Mouse (Mus musculus): ENCODE measurements around the gene Kmt2a. TPM values are rescaled to one million over a fixed set of nuclear protein-coding genes. Genes with fewer than 3 reads are reported as not detected.

The Kmt2a gene
- total RNA-seq, 2 experiments from 2014 or later: 84.1 to 88.1 TPM

DNA sequence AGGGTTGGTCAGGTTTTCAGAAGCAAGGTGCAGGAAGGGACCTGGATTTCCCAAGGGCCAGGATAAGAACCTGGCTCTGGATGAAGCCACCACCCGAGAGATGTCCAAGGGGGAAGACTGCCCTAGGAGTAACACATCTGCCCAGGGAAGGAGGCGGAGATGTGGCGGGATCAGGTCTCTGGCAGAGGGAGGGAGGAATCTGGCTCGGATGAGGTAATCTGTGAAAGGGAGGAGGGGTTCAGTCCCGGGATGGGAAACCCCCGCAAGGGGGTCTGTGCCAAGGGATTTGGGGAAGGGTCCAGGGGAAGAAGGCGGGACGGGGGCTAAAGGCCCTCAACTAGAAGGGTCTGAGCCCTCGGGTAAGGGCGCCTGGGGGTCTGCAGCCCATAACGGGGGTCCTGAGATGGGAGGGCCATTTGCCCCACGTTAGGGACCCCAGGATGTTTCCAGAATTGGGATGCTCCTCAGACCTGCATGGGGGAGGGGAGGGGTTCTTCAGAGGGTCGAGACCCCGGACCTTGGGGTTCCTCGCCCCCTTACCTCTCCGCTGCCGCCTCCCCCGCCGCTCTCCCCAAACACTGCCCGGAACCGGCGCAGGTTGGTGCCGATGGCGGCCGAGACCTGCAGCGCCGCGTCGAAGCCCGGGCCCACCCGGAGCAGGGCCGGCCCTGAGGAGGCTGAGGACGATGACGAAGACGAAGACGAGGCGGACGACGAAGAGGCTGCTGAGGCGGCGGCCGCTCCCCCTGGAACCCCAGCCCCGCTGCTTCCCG lies 601 bp downstream of the Kmt2a start:
- no peak for DNase-seq (ENCODE audit: low spot score in 2 of 2)

DNA sequence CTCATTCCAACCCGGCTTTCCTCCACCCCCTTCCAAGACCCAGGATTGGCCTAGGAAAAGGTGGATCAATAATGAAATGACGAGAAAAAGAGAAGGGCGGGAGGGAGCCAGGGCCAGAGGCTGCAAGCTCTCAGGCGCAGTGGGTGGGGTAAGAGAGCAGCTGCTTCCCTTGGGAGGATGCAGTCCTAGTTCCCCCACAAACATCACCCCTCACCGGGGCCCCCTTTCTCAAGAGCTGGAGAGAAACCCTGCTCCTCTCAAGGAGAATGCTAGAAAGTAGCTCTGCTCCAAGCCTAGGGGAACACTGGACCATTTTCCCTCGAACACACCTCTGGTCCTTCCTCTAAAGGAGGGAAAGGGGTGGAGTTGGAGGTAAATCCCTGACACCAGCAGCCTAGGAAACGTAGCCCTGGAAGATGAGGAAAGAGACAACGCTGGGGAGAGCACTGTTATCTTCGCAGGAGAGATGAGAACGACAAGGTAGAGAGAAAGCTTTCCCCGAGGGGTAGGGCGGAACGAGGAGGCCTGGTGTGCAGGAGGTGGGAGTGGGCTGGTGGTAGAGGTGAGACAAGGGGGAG lies 1.3 kb downstream of the Kmt2a start:
- no peak for DNase-seq (ENCODE audit: low spot score in 2 of 2)

DNA sequence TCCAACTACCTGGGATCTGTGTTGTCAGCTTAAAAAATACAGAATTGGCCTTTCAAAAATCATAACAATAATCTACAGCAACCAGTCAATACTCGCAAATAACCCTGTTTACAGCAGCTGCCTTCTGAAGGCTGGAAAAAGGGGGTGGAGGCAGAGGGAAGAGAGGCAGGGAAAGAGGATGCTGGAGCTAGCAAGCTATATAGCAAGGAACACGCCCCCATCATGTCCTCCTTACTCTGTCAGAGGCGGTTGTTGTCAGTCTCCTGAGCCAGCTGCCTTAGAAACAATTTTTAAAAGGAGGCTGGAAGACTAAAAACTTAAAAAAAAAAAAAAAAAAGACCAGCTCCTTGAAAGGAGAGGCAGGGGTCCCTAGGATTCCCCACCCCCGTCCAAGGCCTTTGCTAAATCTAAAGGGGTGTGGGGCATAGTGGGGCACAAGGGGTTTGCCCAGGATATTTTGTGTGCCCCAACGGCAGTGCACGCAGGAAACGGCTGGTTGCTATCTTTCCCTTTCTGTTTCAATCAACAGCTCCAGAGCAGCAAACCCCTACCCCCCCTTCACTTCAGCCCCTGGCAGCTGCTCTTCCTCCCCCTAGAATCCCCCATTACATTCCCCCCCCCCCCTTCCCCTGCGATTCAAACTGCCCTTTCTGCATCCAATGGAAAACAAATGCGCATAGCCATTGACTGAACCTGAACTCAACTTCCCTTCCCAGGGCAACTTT lies 2.2 kb downstream of the Kmt2a start:
- no peak for DNase-seq (ENCODE audit: low spot score in 2 of 2)

DNA sequence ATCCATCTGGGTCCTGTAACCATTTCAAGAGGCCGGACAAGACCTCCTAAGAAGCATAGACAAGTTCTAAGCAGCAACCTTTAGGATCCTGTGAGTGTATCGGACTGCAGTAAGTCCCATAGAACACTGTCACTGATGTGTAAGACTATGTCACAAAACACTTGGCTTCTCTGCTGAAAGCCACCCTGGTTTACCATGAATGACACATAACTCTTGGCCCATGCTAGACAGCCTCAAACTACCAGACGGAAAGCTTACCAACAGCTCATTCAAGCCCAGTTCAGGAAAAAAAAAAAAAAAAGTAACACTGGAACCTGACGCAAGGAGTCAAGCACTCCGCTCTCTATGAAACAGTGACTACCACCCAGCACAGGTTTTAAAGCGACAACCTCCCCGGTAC lies 3.4 kb downstream of the Kmt2a start:
- no peak for DNase-seq (ENCODE audit: low spot score in 2 of 2)

DNA sequence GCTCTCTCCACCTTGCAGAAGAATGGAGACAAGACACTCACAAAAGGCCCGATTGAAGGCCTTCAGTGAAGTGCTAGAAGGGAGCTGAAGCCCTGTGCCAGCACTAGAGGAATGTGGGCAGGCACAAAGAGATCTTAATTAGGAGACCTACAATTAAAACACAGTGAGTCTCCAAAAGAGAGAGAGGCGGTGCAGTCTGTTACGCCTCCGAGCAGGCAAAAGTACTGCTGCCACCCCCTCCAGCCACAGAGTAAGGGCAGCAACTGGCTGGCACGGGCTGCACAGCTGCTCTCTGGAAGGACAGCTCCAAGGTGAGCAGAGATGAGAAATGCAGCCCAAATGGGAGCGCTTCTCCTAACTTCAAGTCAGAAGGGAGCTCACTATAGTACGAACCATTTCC lies 5.6 kb downstream of the Kmt2a start:
- peak; percentile 28 to 52 for DNase-seq (ENCODE audit: low spot score in 2 of 2)

DNA sequence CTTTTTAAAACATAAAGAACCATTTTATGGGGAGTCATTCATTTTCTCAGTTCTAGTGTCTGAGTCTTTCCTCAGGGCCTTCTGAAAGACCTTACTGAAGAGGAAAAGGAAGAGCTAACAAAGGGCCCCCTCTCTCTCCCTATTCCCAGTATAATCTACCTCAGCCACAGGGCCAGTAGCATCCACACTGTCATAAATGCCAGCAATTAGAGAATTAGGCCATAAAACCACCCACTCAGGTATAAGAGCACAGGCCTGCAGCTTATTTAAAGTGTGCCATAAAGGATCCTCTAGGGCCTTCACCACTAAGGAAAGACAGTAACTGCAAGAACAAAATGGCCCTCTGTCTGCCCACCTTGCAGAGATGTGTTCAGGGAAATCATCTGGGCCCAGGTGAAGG lies 6.9 kb downstream of the Kmt2a start:
- DNase-seq (ENCODE audit: low spot score in 2 of 2): no peak

DNA sequence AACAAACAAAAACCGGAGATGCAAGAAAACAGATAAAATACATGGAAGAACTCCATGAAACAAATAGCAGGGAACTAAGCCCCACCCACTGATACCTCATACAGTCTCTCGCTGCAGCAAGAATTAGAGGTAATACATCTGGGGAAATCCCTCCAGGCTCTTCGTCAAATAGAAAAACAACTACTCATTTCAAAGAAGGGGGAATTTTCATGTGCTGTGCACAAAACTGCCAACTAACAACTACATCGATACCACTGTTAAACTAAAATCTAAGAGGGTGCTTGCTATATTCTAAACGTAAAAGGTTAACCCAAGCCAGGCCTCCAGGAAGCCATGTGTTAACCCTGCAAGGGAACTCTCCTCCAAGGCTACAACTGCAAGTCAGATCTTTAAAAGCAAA lies 7.4 kb downstream of the Kmt2a start:
- DNase-seq (ENCODE audit: low spot score in 2 of 2): no peak

DNA sequence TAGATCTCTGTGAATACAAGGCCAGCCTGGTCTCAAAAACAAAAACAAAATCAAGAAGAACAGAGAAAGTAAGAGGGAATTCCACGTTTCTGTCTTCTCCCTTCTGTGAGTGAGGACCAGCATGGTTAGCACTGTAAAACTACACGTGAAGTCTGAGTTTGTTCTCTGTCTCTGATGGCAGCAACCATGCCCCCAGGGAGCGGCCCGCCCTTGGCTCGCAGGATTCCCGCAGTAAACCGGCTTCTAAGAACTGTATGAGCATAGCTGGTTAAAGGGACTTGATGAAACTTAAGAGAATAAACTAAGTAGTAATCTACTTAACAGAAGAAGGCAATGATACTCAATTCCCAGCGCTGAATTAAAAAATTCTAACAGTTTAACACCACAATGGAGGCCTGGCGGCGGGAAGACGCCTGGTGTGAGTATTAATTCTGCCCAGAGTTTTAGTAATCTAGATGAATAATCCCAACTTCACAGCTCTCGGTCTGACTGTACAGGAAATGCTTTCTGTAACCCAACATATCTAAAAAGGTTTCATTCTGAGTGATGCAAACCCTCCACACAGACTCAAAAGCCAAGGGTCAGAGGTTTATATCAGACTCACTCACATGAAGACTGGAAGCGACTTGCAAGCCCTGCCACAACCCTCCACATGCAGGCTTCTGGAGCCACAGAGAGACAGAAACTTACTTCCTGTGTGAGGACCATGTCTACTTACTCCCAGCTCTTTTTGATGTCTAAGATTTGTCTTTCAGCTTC lies 12.6 kb downstream of the Kmt2a start:
- no peak for DNase-seq (ENCODE audit: low spot score in 2 of 2)

DNA sequence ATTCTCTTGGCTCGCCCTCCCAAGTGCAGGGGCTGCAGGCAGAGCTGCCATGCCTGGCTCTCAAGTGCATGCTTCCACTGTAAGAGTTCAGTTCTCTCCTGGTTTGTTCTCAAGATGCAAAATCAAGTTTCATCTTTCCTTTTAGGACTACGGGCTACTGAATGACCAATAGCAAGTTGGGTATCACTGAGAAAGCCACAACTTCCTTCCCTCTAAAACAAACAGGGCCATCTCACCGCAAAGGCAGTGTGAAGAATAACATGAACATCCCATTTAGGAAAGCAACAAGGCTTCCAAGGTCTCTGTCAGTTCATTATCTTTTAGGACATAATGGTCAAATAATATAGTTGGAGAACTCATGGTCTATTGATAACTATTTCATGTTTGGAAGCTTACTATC lies 13.4 kb downstream of the Kmt2a start:
- no peak for DNase-seq (ENCODE audit: low spot score in 2 of 2)

DNA sequence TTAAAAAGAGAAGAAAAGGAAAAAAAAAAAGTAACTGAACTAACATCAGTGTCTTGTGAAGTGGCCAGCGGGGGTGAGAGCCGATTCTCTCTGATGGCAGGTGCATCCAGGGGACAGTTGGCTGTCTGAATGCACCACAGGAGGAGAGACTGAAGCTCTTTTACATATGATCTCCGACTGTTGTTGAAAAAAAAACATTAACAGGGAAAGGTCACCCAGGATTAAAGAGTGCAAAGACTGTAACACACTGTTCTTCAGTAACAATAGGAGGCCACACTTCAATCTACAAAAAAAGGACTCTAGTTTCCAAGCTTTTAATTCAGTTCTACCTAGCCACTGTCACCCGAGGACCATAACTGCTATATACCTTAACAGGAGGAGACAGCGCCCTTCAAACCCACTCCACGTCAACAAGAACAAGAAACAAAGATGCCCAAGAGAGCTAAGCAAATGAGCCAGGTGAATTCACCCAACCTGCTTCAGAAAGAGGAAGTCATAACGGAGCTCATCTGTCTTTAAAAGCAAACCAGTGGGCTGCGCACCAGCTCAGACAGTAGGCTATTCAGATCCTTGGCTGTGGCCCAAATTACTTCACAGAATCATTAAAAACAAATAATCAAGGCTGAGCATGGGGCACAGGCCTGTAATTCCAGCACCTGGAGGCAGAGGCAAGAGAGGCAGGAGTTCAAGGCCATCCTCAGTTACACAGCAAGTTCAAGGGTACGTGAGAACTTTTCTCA lies 14.4 kb downstream of the Kmt2a start:
- no peak for DNase-seq (ENCODE audit: low spot score in 2 of 2)

DNA sequence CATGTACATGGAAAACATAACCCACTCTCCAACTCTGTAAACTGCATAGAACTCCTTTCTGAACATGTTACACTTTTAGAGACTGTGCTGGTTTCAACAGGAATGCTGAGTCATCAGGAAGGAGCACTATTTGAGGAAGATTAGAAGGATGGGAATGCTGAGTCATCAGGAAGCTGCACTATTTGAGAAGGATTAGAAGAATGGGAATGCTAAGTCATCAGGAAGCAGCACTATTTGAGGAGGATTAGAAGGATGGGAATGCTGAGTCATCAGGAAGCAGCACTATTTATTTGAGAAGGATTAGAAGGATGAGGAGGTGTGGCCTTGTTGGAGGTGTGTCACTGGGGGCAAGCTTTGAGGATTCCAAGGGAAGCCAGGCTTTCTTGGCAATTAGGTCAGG lies 20.0 kb downstream of the Kmt2a start:
- DNase-seq (ENCODE audit: low spot score in 2 of 2): no peak

DNA sequence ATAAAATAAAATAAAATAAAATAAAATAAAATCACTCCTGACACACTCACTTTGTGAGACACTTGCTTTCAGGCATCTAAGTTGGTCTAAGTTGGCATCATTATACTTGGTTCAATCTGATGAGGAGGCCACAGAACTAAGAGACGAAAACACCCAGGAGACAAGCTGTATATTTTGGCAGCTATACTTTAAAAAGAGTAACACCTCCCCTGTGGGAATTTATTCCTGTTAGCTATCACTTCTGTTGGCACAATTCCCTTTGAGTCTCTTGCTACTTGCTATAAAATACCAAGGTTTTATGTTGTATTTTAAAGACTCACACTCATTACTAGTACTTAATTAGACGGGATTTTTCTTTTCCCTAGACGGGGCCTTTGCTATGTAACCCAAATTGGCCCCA lies 22.4 kb downstream of the Kmt2a start:
- DNase-seq (ENCODE audit: low spot score in 2 of 2): no peak

DNA sequence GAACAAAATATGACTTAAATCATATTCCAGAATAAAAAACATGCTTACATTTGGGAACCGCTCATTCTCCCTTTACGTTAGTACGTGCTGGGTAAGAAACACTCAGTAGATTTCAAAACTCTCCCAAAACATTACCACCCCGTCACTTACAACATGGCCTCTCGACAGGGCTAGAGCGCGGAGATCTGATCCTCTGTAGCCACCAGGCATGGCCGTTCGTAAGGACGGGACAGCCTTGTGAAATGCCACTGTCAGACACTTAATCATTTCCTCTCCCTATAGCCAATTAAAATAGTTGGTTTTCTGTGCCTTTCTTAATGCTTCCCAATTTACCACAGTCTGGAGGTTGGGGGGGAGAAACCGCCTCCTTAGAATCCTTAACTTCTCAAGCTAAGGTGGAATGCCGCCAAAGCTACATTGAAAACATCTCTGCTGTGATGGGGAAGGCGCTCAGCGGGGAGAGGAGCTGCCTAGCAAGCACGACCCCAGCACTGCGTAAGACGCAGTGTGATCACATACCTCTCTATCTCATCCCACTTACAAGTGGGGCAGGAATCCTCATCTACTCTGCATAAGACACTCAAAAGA lies 23.6 kb downstream of the Kmt2a start:
- DNase-seq (ENCODE audit: low spot score in 2 of 2): peak; percentile 35 to 55

DNA sequence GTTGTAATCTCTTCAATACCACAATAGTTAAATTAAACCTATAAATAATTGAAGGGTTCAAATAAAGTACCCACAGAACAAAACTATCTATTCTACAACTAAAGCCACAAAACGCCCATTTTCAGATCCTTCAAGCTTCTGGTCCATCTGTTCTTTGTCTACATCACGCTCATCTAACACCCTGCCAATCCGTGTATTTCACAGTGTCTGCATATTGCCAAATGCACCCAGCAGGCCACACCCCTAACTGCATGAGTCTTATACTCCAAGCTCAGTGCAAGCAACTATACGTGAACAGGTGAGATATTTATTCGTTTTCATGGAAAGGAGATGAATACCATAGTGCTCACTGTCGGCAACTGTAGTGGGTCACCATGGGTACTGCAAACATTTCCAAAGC lies 25.9 kb downstream of the Kmt2a start:
- DNase-seq (ENCODE audit: low spot score in 2 of 2): no peak

DNA sequence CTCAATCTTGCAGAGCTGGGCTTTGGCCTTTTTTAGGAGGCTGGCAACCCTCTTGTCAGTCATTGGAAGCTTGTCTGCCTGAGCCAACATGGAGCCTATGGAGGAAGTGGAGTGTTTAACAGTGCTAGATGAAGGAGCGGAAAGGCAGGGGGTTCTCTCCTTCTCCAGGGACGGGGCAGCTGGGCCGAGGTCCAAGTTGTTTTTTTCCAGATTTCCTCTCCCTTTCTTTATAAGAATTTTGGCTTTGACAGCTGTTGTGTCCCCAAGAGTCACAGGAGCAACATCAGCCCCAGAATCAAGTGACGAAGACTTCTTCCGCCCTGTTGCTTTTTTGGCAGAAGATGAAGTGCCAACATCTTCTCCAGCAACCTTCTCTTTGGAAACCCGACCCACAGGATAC lies 33.6 kb downstream of the Kmt2a start:
- no peak for DNase-seq (ENCODE audit: low spot score in 2 of 2)

DNA sequence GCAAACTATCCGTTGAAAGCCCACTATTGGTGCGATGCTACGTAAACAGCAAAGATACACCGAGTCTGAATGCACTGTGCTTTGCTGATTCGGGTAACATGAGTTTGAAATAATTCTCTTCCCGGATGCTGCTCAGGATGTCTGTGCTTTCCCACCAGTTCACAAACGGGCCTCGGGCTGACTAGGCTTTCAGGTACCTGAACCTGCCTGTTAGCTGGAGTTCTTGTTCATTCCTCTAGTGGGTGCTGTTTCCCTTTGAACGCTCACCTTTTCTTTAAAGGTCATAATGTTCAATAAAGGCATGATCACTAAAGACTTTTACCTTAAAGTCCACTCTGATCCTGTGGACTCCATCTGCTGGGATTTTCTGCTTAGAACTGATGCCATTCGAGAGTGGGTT lies 39.9 kb downstream of the Kmt2a start:
- no peak for DNase-seq (ENCODE audit: low spot score in 2 of 2)

DNA sequence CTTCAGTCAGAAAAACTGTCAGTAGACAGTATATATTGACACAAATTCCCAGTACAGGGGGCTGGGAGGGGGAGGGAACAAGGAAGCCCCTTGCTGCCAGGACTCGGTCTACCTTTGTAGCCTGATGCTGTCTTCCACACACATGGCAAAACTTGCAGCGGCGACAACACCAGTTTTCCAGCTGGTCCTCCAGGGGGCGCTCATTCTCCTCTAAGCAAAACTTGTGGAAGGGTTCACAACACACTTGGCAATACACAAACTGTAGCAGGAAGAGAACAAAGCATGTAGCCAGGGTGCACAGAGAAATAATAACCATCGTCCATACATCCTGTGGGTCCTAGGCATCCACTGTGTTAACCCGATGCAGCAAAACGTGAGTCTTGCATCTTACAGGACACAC lies 44.7 kb downstream of the Kmt2a start:
- peak; percentile 75 to 76 for DNase-seq (ENCODE audit: low spot score in 2 of 2)

DNA sequence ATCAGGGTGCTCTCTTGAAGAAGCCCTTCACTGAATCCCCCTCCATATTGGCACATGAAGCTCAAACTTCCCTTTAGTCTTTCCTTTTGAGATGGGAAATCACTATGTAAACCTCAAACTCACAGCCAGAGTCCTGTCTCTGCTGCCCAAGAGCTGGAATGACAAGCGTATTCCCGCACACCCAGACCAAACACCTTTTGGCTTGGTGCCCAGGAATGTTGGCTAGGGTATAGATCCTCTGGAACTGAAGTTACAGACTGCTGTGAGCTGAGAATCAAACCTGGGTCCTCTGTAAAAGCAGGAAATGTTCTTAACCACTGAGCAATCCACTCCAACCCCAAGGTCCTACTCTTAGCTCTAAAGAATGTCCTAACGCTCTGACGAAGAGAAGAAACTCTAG lies 48.7 kb downstream of the Kmt2a start:
- no peak for DNase-seq (ENCODE audit: low spot score in 2 of 2)

DNA sequence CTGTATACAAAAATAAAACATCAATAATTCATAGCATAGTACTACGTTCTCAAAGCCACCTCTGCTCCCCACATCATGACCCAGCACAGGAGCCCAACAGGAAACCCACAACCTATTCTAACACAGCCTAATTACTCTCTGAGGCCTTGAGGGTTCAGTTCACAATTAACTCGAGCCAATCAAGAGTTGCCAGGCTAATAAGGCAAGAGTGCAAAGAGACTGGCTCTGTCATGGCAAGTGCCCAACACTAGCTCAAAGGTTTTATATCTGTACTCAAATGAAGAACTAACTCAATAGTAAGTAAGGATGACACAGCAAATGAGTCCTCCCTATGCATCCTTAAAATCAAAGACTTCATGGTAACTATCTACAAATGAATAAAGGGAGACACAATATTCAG lies 50.6 kb downstream of the Kmt2a start:
- DNase-seq (ENCODE audit: low spot score in 2 of 2): no peak

DNA sequence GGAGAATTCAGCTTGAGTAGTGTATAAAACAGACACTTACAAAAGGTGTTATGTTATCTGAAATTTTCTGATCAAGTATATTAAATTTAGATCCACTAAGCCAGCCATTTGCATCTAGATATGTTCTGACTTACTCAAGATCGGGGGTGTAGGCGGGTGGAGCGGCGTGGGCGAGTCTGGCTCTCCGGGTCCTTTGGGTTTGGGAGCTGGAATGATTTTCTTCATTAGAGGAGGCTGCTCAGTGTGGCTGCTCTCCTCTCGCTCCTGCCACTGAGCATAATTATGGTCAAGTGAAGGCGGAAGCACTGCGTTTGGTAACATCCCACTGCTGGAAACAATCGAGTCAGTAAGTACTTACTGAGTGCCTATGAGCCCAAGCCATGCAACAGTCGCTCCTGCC lies 52.2 kb downstream of the Kmt2a start:
- peak; percentile 50 to 61 for DNase-seq (ENCODE audit: low spot score in 2 of 2)

DNA sequence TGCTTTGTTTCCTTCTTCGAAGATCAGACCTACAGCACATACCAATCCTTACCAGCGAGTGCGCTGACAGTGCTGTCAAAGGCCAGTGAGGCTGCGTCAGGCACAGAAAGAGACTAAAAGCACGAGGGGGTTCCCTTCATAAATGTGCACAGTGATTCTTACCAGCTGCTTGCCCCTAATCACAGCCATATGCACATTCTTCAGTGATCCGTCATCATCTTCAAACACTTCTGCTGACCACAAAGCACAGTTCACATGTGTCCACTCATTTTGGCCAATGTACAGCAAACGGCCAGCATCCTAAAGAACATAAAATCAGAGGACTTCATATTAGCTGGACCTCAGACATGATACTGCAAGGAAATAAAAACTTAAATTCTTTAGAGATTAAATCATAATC lies 54.4 kb downstream of the Kmt2a start:
- no peak for DNase-seq (ENCODE audit: low spot score in 2 of 2)
